Mouse (Mus musculus): ENCODE data around the gene Dusp18. TPM values are rescaled to one million over a fixed set of nuclear protein-coding genes. Genes with fewer than 3 reads are reported as not detected.

Dusp18 gene
- 27.7 and 29.1 TPM in 2 replicates for polyA plus RNA-seq (2016; fragmentation: Nextera tagmentation; extraction: Ambion mirVana)

DNA sequence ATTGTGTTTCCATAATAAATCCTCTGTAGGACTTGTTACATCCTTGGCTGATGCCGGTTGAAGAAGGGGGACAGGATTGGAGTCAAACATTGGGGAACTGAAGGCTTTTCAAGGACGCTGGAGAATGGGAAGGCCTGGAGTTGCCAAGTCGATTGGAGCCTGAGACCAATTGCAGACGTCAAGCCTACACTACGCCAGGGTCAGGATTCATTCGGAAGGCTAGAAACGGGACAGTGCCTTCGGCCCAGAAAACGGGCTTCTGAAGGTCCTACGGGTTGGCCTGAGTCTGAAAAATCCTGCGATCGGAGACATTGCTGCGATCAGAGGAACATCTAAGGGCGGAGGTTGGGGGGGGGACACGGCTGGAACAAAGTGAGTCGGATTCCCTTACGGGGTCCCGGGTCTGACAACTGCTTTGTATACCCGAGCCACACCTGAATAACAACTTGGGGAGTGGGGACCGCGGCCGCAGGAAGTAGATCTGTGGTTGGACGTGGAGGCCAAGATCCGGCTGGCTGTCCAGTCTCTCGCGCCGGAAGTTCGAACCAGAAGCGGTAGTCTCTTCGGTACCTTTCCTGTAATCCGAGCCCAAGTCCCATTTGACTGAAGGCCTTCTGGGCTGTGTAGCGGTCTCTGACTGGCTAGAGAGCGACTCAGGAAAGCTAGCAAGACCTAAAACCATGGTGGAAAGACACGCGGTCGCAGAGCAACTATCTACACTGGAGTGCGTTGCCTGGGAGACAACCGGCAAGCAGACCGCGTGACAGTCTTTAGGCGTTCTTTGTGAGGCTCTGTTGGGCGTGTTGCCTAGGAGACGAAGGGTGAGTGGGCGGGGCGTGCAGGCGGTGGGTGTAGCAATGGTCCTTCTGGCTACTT lies at the start of gene Dusp18, which contains the start of gene 4921536K21Rik:
Gene Dusp18 (plus strand): TSS at position 835 of the 876 bp plus-strand sequence.
Gene 4921536K21Rik (minus strand): TSS at position 693 of the 876 bp plus-strand sequence.
- Histone ChIP-seq H3K4me1 (peaks cover 9% of the 10 kb centered on the region; the same call in 1 of the 2 replicates), H3K9me3 (replicated peaks) (no peaks in the 10 kb centered on the region), H3K4me2 (replicated peaks) (peak within 1 kb of the TSS; percentile 60), H3K27ac (peak within 1 kb of the TSS; percentile 85), H3K9ac (peak within 1 kb of the TSS; percentile 67), H3K4me3 (peak within 1 kb of the TSS; percentile 45), H3K27me3 (no peaks in the 10 kb centered on the region), H3K36me3 (peaks cover 28% of the 10 kb centered on the region)
- ATAC-seq (ENCODE audit: low FRiP score), result peak; percentile 99
- WGBS, result 2% methylated on average over 46 of the region's 46 CpGs

DNA sequence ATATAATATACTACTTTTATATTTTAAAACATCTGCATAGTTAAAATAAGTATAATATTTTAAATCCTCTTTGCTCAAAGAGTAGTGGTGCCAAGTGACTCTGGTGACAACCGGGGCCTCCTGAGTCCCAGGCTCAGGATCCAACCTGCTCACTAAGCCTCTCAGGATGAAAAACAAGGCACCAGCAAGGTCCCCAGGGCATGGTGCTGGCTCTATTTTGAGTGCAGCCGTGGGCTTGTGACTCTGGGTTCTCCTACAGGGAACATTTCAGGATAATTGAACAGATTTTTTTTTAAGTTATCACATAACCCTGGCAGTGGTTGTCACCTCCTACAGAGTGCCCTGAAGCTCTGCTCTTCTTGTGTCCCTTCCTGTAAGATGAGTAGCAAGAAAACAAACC lies 48.7 kb upstream of the Dusp18 start:
- 69% methylated on average over 2 of the region's 2 CpGs for WGBS
- Histone ChIP-seq H3K36me3 (no peaks in the 10 kb centered on the region), H3K27me3 (no peaks in the 10 kb centered on the region), H3K4me2 (replicated peaks) (no peak overlapping the region), H3K4me3 (no peak overlapping the region), H3K4me1 (no peaks in the 10 kb centered on the region), H3K9ac (no peak overlapping the region), H3K27ac (no peak overlapping the region), H3K9me3 (replicated peaks) (no peaks in the 10 kb centered on the region)
- ATAC-seq (ENCODE audit: low FRiP score), result no peak

DNA sequence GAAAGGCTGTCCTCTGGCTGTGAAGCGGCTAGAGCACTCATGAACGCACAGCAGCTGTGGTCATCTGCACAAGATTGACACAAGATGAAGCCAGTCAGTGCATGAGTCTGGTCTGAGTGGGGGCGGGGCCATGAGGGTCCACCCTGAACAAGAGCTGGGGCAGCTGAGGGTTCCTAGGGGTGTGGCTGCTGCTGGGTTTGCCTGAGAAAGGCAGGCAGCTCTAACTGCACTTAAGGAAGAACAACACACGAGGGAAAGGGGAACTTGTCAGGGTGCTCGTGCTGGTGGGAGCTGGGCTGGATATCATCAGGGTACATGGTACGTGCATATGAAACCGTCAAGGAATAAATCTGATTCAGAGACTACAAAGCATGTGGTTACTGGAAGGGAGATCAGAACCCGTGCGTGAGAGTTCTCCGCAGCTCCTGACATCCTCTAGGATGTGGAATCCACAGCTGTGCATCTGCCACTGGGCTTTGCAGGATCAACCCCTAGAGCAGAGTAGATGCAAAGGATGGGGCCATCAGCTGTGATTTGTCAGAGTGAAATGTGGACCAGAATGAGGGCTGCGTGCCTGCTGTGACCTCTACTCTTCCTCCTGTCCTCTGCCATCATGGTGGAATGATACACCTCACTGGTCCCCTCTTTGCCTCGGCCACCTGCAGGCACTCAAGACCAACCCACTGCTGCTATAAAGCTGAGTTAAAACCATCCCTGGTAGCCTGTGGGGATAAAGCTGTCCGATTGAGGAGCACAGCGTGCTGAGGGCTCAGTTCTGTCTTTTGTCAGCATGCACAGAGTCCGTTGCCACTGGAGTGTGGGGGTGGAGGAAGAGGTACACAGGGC lies 45.3 kb upstream of the Dusp18 start:
- H3K9me3 ChIP-seq (replicated peaks), result no peaks in the 10 kb centered on the region
- no peak overlapping the region for H3K9ac ChIP-seq
- H3K27ac ChIP-seq, result no peak overlapping the region
- no peak overlapping the region for H3K4me3 ChIP-seq
- 81% methylated on average over 15 of the region's 15 CpGs for WGBS
- no peak overlapping the region for H3K4me2 ChIP-seq (replicated peaks)
- H3K36me3 ChIP-seq, result no peaks in the 10 kb centered on the region
- no peaks in the 10 kb centered on the region for H3K27me3 ChIP-seq
- H3K4me1 ChIP-seq, result no peaks in the 10 kb centered on the region
- ATAC-seq (ENCODE audit: low FRiP score), result no peak

DNA sequence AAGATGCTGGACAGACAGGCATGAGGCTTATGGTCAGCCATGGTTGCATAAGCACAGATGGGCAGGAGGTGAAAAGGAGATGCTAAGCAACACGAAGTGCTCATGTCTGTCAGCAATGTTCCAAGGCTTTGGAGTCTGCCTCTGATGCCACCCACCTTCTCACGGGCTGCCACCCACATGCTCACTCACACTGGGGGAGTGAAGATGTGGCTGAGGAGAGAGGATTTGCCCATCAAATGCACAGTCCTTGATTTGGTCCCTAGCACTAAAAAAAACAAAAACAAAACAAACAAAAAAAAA lies 44.8 kb upstream of the Dusp18 start:
- H3K27ac ChIP-seq, result no peak overlapping the region
- no peak overlapping the region for H3K4me2 ChIP-seq (replicated peaks)
- H3K4me3 ChIP-seq, result no peak overlapping the region
- H3K9ac ChIP-seq, result no peak overlapping the region
- no peaks in the 10 kb centered on the region for H3K4me1 ChIP-seq
- ATAC-seq (ENCODE audit: low FRiP score), result no peak
- H3K9me3 ChIP-seq (replicated peaks), result no peaks in the 10 kb centered on the region
- no peaks in the 10 kb centered on the region for H3K27me3 ChIP-seq
- 76% methylated on average over 2 of the region's 2 CpGs for WGBS
- no peaks in the 10 kb centered on the region for H3K36me3 ChIP-seq

DNA sequence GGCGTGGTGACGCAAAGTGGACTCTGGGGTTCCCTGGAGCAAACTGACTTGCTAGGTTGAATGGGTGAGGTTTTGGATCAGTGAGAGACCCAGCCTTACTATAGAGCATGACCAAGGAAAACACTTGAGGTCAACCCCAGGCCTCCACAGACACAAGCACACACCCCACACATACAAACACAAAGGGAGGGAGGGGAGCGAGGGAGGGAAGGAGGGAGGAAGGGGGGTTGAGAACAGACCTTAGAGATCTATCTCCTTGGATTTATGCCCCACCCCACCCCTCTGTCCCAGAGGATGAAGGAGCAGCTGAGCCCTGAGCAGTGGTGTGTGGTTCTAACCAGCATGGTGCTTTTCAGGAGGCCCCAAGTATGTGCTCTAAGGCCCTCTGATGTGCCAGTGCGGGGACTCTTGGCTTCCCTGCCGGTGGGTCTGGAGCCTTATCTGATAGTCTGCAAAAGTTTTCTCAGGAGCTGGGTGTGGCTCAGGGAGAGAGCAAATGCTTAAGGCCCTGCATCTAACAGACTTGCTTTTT lies 44.2 kb upstream of the Dusp18 start:
- no peaks in the 10 kb centered on the region for H3K36me3 ChIP-seq
- H3K4me2 ChIP-seq (replicated peaks), result no peak overlapping the region
- no peaks in the 10 kb centered on the region for H3K27me3 ChIP-seq
- H3K4me1 ChIP-seq, result no peaks in the 10 kb centered on the region
- no peak for ATAC-seq (ENCODE audit: low FRiP score)
- no peak overlapping the region for H3K27ac ChIP-seq
- no peak overlapping the region for H3K4me3 ChIP-seq
- no peaks in the 10 kb centered on the region for H3K9me3 ChIP-seq (replicated peaks)
- WGBS, result 71% methylated on average over 5 of the region's 5 CpGs
- H3K9ac ChIP-seq, result no peak overlapping the region

DNA sequence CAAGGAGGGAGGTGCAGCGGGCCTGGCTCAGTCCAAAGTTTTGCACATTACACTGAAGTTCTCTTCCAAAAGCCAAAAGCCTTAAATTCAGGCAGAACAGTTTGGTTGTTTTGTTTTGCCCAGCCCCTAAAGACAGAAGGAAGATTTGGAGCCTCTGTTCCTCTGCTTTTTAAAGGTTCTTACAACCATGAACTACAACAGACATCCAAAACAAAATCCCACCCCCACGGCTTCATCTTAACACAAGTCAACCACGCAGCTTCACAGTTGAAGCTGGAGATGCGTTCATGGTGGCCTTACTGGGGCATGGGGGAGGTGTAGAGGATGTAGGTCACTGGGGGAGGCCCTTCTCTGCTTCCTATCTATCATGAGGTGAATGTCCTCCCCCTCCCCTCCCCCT lies 43.2 kb upstream of the Dusp18 start:
- ATAC-seq (ENCODE audit: low FRiP score), result no peak
- Histone ChIP-seq H3K9ac (no peak overlapping the region), H3K9me3 (replicated peaks) (no peaks in the 10 kb centered on the region), H3K4me3 (no peak overlapping the region), H3K4me1 (no peaks in the 10 kb centered on the region), H3K27ac (no peak overlapping the region), H3K36me3 (no peaks in the 10 kb centered on the region), H3K27me3 (no peaks in the 10 kb centered on the region), H3K4me2 (replicated peaks) (no peak overlapping the region)
- WGBS, result 73% methylated on average over 4 of the region's 4 CpGs

DNA sequence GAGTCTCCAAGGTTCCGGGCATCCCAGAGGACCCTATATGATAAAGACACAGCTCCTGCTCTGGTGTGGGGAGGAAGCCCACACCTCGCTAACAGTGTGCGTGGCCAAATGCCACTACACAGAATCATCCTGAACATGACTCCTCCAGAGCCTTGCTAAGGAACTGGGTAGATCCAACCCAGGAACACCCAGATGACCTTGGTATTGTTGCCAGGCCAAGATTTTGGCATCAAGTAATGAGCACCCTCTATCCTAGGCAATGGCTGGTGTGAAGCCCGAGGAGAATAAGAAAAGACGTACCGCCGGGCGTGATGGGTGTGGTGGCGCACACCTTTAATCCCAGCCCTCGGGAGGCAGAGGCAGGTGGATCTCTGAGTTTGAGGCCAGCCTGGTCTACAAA lies 42.0 kb upstream of the Dusp18 start:
- H3K4me2 ChIP-seq (replicated peaks), result no peak overlapping the region
- no peak overlapping the region for H3K27ac ChIP-seq
- H3K9ac ChIP-seq, result no peak overlapping the region
- WGBS, result 93% methylated on average over 10 of the region's 10 CpGs
- no peak overlapping the region for H3K4me3 ChIP-seq
- H3K9me3 ChIP-seq (replicated peaks), result no peaks in the 10 kb centered on the region
- H3K4me1 ChIP-seq, result no peaks in the 10 kb centered on the region
- no peak for ATAC-seq (ENCODE audit: low FRiP score)
- no peaks in the 10 kb centered on the region for H3K36me3 ChIP-seq
- 0 out of 2 replicates have a peak, but pooled peaks cover 2% of the 10 kb centered on the region for H3K27me3 ChIP-seq

DNA sequence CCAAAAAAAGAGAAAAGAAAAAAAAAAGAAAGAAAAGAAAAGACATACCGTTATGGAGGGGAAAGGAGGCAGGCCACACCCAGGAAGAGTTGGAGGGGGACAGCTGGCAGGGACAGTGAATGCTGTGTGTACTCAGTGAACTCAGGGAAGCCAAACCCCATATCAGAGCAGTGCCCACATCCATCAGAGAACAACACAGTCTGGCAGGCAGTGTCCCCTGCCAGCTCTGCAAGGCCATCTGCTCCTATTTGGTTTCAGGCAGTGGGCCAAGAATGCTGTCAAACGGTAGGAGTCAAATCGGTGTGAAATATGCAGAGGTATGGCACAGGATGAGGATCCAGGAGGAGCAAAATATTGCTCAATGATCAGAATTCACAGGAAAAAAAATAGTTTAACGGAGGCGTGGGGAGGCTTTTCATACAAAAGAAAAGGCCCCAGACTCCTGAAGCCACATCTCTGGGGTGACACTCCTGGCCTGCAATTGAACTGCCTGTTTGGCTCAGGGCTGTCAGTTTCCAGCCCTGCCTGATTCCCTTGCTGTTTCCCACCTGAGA lies 41.5 kb upstream of the Dusp18 start:
- no peaks in the 10 kb centered on the region for H3K36me3 ChIP-seq
- peak; percentile 67; the same call in 1 of the 2 replicates for ATAC-seq (ENCODE audit: low FRiP score)
- 49% methylated on average over 5 of the region's 5 CpGs for WGBS
- H3K4me3 ChIP-seq, result no peak overlapping the region
- no peaks in the 10 kb centered on the region for H3K9me3 ChIP-seq (replicated peaks)
- no peaks in the 10 kb centered on the region for H3K4me1 ChIP-seq
- H3K9ac ChIP-seq, result no peak overlapping the region
- no peak overlapping the region for H3K4me2 ChIP-seq (replicated peaks)
- no peak overlapping the region for H3K27ac ChIP-seq
- 0 out of 2 replicates have a peak, but pooled peaks cover 3% of the 10 kb centered on the region for H3K27me3 ChIP-seq

DNA sequence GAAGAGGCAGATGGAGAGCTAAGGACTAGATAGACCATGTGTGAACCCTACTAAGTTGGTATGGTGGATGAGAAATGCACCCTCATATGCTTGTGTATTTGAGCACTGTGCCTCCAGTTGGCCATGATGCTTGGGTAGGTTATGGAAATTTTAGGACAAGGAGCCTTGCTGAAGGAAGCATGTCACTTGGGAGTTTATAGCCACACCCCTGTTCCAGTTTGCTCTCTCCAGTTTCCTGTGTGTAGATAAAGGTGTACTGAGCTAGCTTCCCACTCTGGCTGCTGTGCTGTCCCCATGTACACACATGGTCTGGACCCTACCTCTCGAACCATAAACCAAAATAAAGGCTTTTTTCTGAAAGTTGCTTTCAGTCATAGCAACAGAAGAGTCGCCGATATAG lies 40.9 kb upstream of the Dusp18 start:
- 85% methylated on average over 3 of the region's 3 CpGs for whole genome bisulfite sequencing
- Histone ChIP-seq H3K9me3 (replicated peaks) (no peaks in the 10 kb centered on the region), H3K27ac (no peak overlapping the region), H3K4me2 (replicated peaks) (no peak overlapping the region), H3K4me1 (no peaks in the 10 kb centered on the region), H3K27me3 (0 out of 2 replicates have a peak, but pooled peaks cover 3% of the 10 kb centered on the region), H3K36me3 (no peaks in the 10 kb centered on the region), H3K9ac (no peak overlapping the region), H3K4me3 (no peak overlapping the region)
- ATAC-seq (ENCODE audit: low FRiP score), result no peak

DNA sequence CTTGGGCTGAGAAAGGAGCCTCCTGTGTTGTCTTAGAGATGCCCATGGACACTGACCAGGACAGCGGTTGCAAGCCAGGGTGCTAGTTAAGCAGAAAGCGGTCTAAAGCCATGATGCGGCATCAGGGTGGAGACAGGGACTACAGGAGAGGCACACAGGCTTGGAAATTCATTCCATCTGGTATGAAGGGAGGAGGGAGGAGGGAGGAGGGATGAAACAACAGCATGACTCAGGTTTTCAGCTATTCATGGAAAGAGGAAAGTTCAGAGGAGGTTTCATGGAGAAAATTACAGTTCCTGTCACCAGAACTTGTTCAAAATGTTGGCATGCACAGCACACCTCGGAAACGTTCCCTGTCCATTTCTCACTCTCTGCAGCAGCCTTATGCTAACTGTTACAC lies 39.2 kb upstream of the Dusp18 start:
- H3K4me2 ChIP-seq (replicated peaks), result no peak overlapping the region
- no peak overlapping the region for H3K27ac ChIP-seq
- H3K4me3 ChIP-seq, result no peak overlapping the region
- no peaks in the 10 kb centered on the region for H3K4me1 ChIP-seq
- no peaks in the 10 kb centered on the region for H3K9me3 ChIP-seq (replicated peaks)
- H3K36me3 ChIP-seq, result no peaks in the 10 kb centered on the region
- no peak for ATAC-seq (ENCODE audit: low FRiP score)
- WGBS, result 87% methylated on average over 5 of the region's 5 CpGs
- H3K9ac ChIP-seq, result no peak overlapping the region
- 0 out of 2 replicates have a peak, but pooled peaks cover 3% of the 10 kb centered on the region for H3K27me3 ChIP-seq

DNA sequence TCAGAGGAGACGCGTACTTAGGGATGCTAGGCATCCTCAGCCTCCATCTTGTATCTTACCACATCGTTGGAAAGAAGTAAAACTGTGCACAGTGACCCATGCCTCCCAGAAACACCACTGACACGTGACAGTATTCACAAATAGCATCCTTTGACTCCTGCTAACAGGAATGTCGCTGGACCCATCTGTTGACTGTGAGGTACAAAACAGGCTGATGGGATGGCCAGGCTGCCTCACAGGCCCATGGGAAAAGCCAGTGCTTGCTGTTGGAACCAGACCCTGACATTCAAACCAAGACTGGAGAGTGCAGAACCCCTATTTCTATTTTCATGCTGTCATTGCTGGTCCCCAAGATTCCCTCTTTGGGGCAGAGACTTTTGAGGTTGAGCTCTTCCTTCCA lies 37.1 kb upstream of the Dusp18 start:
- peaks cover 14% of the 10 kb centered on the region for H3K27me3 ChIP-seq
- ATAC-seq (ENCODE audit: low FRiP score), result no peak
- no peak overlapping the region for H3K9ac ChIP-seq
- H3K4me2 ChIP-seq (replicated peaks), result no peak overlapping the region
- 79% methylated on average over 5 of the region's 5 CpGs for WGBS
- no peaks in the 10 kb centered on the region for H3K9me3 ChIP-seq (replicated peaks)
- H3K4me1 ChIP-seq, result no peaks in the 10 kb centered on the region
- no peak overlapping the region for H3K27ac ChIP-seq
- H3K4me3 ChIP-seq, result no peak overlapping the region
- H3K36me3 ChIP-seq, result no peaks in the 10 kb centered on the region

DNA sequence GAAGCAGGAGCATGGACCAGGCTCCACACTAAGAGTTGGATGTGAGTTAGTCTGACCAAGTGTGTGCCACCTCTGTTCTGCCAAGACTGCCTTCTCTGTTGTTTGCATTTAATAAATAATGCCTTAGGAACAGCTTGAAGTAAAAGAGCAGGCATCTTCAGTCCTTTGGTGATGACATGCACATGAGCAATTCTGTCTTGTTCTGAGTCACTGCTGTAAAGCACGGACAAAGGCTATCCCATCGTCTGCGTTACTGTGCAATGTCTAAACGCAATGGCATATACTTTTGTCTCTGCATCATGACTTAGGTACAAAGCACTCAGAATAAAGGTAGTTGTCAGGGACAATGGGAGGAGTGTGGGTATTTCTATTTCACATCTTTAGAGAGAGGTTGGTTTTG lies 35.3 kb upstream of the Dusp18 start:
- no peak for ATAC-seq (ENCODE audit: low FRiP score)
- Histone ChIP-seq H3K27me3 (peaks cover 21% of the 10 kb centered on the region), H3K27ac (no peak overlapping the region), H3K9ac (no peak overlapping the region), H3K4me3 (no peak overlapping the region), H3K4me2 (replicated peaks) (no peak overlapping the region), H3K36me3 (no peaks in the 10 kb centered on the region), H3K4me1 (peaks cover 6% of the 10 kb centered on the region), H3K9me3 (replicated peaks) (no peaks in the 10 kb centered on the region)
- 92% methylated on average over 4 of the region's 4 CpGs for WGBS
